Mouse (Mus musculus) bone marrow macrophage, adult 2 months (primary cell): Measurements from ENCODE around the gene Pmis2. TPM values are rescaled to one million over a fixed set of nuclear protein-coding genes. Genes with fewer than 3 reads are reported as not detected.

Experiments used
- H3K27ac ChIP-seq: 2 replicates; pipeline ENCODE4 v1.5.1; 2012; ENCODE audit warnings: low read depth, low read length; ENCODE audit not compliant: insufficient read depth
- H3K4me1 ChIP-seq: 2 replicates; pipeline ENCODE4 v1.6.1; 2012; ENCODE audit warnings: low read length; ENCODE audit not compliant: control insufficient read depth, insufficient read depth
- H3K4me3 ChIP-seq: 2 replicates; pipeline ENCODE4 v1.5.1; 2012; ENCODE audit warnings: mild to moderate bottlenecking, low read length, moderate library complexity; ENCODE audit not compliant: insufficient read depth
- CTCF ChIP-seq: IDR thresholded peaks from 2 replicates; pipeline ENCODE4 v1.5.1; 2012; ENCODE audit warnings: low read depth, mild to moderate bottlenecking, low read length, moderate library complexity
- POLR2A ChIP-seq: IDR thresholded peaks from 2 replicates; pipeline ENCODE4 v1.6.1; 2012; ENCODE audit warnings: mild to moderate bottlenecking, low read depth, low read length, borderline replicate concordance
- polyA plus RNA-seq: library from polyadenylated mRNA; stranded (reverse); fragments of >200 nt; gene quantifications from 2 replicates; pipeline ENCODE4 v1.2.4, GENCODE M21; 2012; ENCODE audit not compliant: missing spikeins, insufficient read depth, insufficient read length

Pmis2 gene
- not detected in 2 replicates for polyA plus RNA-seq

- H3K27ac ChIP-seq, result no peak within 1 kb of the TSS
- TF ChIP-seq POLR2A, result no peak
- no peak for TF ChIP-seq CTCF
- peaks cover 4% of the 10 kb centered on the region for H3K4me1 ChIP-seq
- no peak within 1 kb of the TSS for H3K4me3 ChIP-seq
These were observed at the start of gene Pmis2 for GRCm38 (mm10) chr7:30671480-30671879. Gene Pmis2 (minus strand): TSS chr7:30671605.

- TF ChIP-seq POLR2A (no peak), CTCF (no peak)
- H3K4me3 ChIP-seq, result no peak overlapping the region
- peaks cover 10% of the 10 kb centered on the region for H3K4me1 ChIP-seq
- H3K27ac ChIP-seq, result no peak overlapping the region
These were observed 48.3 kb upstream of the Pmis2 start for GRCm38 (mm10) chr7:30719669-30720068.

GRCm38 (mm10) chr7:30717716-30718046 lies 46.3 kb upstream of the Pmis2 start:
- TF ChIP-seq CTCF (no peak), POLR2A (no peak)
- Histone ChIP-seq H3K4me3 (peak overlapping the region; percentile 52), H3K27ac (no peak overlapping the region), H3K4me1 (peaks cover 10% of the 10 kb centered on the region)

GRCm38 (mm10) chr7:30717006-30717715 lies 45.8 kb upstream of the Pmis2 start:
- no peak for TF ChIP-seq POLR2A
- no peak for TF ChIP-seq CTCF
- H3K4me3 ChIP-seq, result peak overlapping the region; percentile 52

GRCm38 (mm10) chr7:30711942-30712341 lies 40.5 kb upstream of the Pmis2 start, which contains the start of gene Atp4a:
Gene Atp4a (plus strand): TSS chr7:30712209.
- Histone ChIP-seq H3K27ac (no peak within 1 kb of the TSS), H3K4me1 (peaks cover under 1% of the 10 kb centered on the region), H3K4me3 (no peak within 1 kb of the TSS)
- TF ChIP-seq POLR2A, result no peak
- TF ChIP-seq CTCF, result no peak

More at GRCm38 (mm10) chr7:30717006-30717715, 45.8 kb upstream of the Pmis2 start:
- Histone ChIP-seq H3K27ac (no peak overlapping the region), H3K4me1 (peaks cover 10% of the 10 kb centered on the region)

- Histone ChIP-seq H3K4me3 (no peak overlapping the region), H3K27ac (no peak overlapping the region), H3K4me1 (no peaks in the 10 kb centered on the region)
- TF ChIP-seq CTCF (no peak), POLR2A (no peak)
These were observed 36.0 kb upstream of the Pmis2 start for GRCm38 (mm10) chr7:30707441-30707840.

GRCm38 (mm10) chr7:30706214-30706882 lies 34.9 kb upstream of the Pmis2 start:
- TF ChIP-seq CTCF, result no peak
- no peak for TF ChIP-seq POLR2A
- Histone ChIP-seq H3K4me1 (no peaks in the 10 kb centered on the region), H3K27ac (no peak overlapping the region), H3K4me3 (no peak overlapping the region)

- H3K4me1 ChIP-seq, result peaks cover 15% of the 10 kb centered on the region
- no peak for TF ChIP-seq CTCF
- TF ChIP-seq POLR2A, result no peak
- peak within 1 kb of the TSS; percentile 63 for H3K27ac ChIP-seq
- no peak within 1 kb of the TSS for H3K4me3 ChIP-seq
These were observed 27.2 kb upstream of the Pmis2 start, which contains the start of gene 2200002J24Rik for GRCm38 (mm10) chr7:30698589-30698988. Gene 2200002J24Rik (plus strand): TSS chr7:30698926.

GRCm38 (mm10) chr7:30698101-30698500 lies 26.7 kb upstream of the Pmis2 start:
- TF ChIP-seq POLR2A, result no peak
- Histone ChIP-seq H3K4me3 (no peak overlapping the region), H3K27ac (peak overlapping the region; percentile 63), H3K4me1 (peaks cover 15% of the 10 kb centered on the region)

GRCm38 (mm10) chr7:30688325-30688724 lies 16.9 kb upstream of the Pmis2 start:
- H3K27ac ChIP-seq, result no peak overlapping the region
- peaks cover 2% of the 10 kb centered on the region for H3K4me1 ChIP-seq
- no peak overlapping the region for H3K4me3 ChIP-seq
- TF ChIP-seq POLR2A (no peak), CTCF (no peak)
